Mouse (Mus musculus) ES-E14 (cell line): ENCODE results near the gene Olfr102.

ENCODE experiments used
- CHD2 ChIP-seq: IDR thresholded peaks from 2 replicates; pipeline ENCODE4 v1.6.1; 2014; ENCODE audit warnings: mild to moderate bottlenecking, low read depth, low read length, inconsistent platforms
- HCFC1 ChIP-seq: IDR thresholded peaks from 2 replicates; pipeline ENCODE4 v1.6.1; 2012; ENCODE audit warnings: low read length, inconsistent platforms, borderline replicate concordance; ENCODE audit not compliant: insufficient read depth
- MAFK ChIP-seq: IDR thresholded peaks from 2 replicates; pipeline ENCODE4 v1.6.1; 2014; ENCODE audit warnings: mild to moderate bottlenecking, low read depth, low read length, inconsistent platforms; ENCODE audit not compliant: insufficient read depth
- ZC3H11A ChIP-seq: IDR thresholded peaks from 2 replicates; pipeline ENCODE4 v1.6.1; 2012; ENCODE audit warnings: low read depth, mild to moderate bottlenecking, inconsistent platforms, low read length, borderline replicate concordance

DNA sequence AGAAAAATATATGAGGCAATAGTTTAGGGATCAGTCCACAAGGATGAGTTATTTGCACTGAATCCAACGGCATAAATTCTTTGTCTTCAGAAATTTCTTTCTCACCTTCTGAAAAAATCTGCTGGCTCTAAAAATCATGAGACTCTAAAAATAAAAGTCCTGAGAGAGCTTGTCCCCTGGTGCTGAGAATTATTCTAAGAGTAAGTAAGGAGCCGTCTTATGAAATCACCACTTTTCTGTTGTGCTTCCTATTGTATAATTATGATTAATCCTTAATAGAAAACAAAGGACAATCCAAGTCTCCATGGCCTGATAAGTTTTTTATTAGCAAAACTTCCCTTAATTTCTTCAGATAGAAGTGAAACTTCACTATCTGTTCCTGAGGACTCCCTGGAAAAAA, 22.7 kb upstream of the Olfr102 start, which contains the start of gene Olfr103:
- TF ChIP-seq MAFK (no peak), CHD2 (no peak), HCFC1 (no peak), ZC3H11A (no peak)
